Mouse (Mus musculus): ENCODE measurements around the gene Ubr4. TPM values are rescaled to one million over a fixed set of nuclear protein-coding genes. Genes with fewer than 3 reads are reported as not detected.
"Not testable (repeated sequence)": the region's sequence is repeated elsewhere in the genome, so short reads cannot be mapped to it uniquely, and the experiment has no call there.

Gene Ubr4
- total RNA-seq, 2 experiments from 2014 or later: 158 to 179 TPM

- ATAC-seq (replicated peaks; ENCODE audit: low FRiP score, poor library complexity, severe bottlenecking): 0 out of 2 replicates have a peak, but pooled peaks have one; percentile 52
Observed at GRCm38 (mm10) chr4:139345416-139346019, 6.9 kb upstream of the Ubr4 start.

GRCm38 (mm10) chr4:139352832-139353231 lies 423 bp downstream of the Ubr4 start:
- ATAC-seq (replicated peaks; ENCODE audit: low FRiP score, poor library complexity, severe bottlenecking): peak; percentile 50

- ATAC-seq (replicated peaks; ENCODE audit: low FRiP score, poor library complexity, severe bottlenecking): no peak
Observed at GRCm38 (mm10) chr4:139357211-139357610, 4.8 kb downstream of the Ubr4 start.

GRCm38 (mm10) chr4:139360761-139361548 lies 8.5 kb downstream of the Ubr4 start:
- peak; percentile 62 for ATAC-seq (replicated peaks; ENCODE audit: low FRiP score, poor library complexity, severe bottlenecking)

GRCm38 (mm10) chr4:139367336-139367735 lies 14.9 kb downstream of the Ubr4 start:
- ATAC-seq (replicated peaks; ENCODE audit: low FRiP score, poor library complexity, severe bottlenecking): no peak

GRCm38 (mm10) chr4:139368038-139368437 lies 15.6 kb downstream of the Ubr4 start:
- no peak for ATAC-seq (replicated peaks; ENCODE audit: low FRiP score, poor library complexity, severe bottlenecking)

GRCm38 (mm10) chr4:139373130-139373529 lies 20.7 kb downstream of the Ubr4 start:
- no peak for ATAC-seq (replicated peaks; ENCODE audit: low FRiP score, poor library complexity, severe bottlenecking)

GRCm38 (mm10) chr4:139373531-139373930 lies 21.1 kb downstream of the Ubr4 start:
- ATAC-seq (replicated peaks; ENCODE audit: low FRiP score, poor library complexity, severe bottlenecking): no peak

- no peak for ATAC-seq (replicated peaks; ENCODE audit: low FRiP score, poor library complexity, severe bottlenecking)
Observed at GRCm38 (mm10) chr4:139379719-139380118, 27.3 kb downstream of the Ubr4 start.

- ATAC-seq (replicated peaks; ENCODE audit: low FRiP score, poor library complexity, severe bottlenecking): peak; percentile 89
Observed at GRCm38 (mm10) chr4:139380207-139380748, 27.9 kb downstream of the Ubr4 start.

- ATAC-seq (replicated peaks; ENCODE audit: low FRiP score, poor library complexity, severe bottlenecking): peak; percentile 53
Observed at GRCm38 (mm10) chr4:139380775-139381451, 28.5 kb downstream of the Ubr4 start.

GRCm38 (mm10) chr4:139381452-139381845 lies 29.0 kb downstream of the Ubr4 start:
- ATAC-seq (replicated peaks; ENCODE audit: low FRiP score, poor library complexity, severe bottlenecking): no peak

- ATAC-seq (replicated peaks; ENCODE audit: low FRiP score, poor library complexity, severe bottlenecking): peak; percentile 43
Observed at GRCm38 (mm10) chr4:139382231-139382630, 29.8 kb downstream of the Ubr4 start.

GRCm38 (mm10) chr4:139385841-139386240 lies 33.4 kb downstream of the Ubr4 start:
- ATAC-seq (replicated peaks; ENCODE audit: low FRiP score, poor library complexity, severe bottlenecking): not testable (repeated sequence)

GRCm38 (mm10) chr4:139386869-139387319 lies 34.5 kb downstream of the Ubr4 start:
- ATAC-seq (replicated peaks; ENCODE audit: low FRiP score, poor library complexity, severe bottlenecking): no peak

GRCm38 (mm10) chr4:139389557-139389956 lies 37.1 kb downstream of the Ubr4 start:
- no peak for ATAC-seq (replicated peaks; ENCODE audit: low FRiP score, poor library complexity, severe bottlenecking)

- ATAC-seq (replicated peaks; ENCODE audit: low FRiP score, poor library complexity, severe bottlenecking): no peak
Observed at GRCm38 (mm10) chr4:139395431-139395830, 43.0 kb downstream of the Ubr4 start.

GRCm38 (mm10) chr4:139400487-139400886 lies 48.1 kb downstream of the Ubr4 start:
- ATAC-seq (replicated peaks; ENCODE audit: low FRiP score, poor library complexity, severe bottlenecking): no peak

- ATAC-seq (replicated peaks; ENCODE audit: low FRiP score, poor library complexity, severe bottlenecking): no peak
Observed at GRCm38 (mm10) chr4:139403214-139403613, 50.8 kb downstream of the Ubr4 start.

GRCm38 (mm10) chr4:139411351-139411750 lies 58.9 kb downstream of the Ubr4 start:
- no peak for ATAC-seq (replicated peaks; ENCODE audit: low FRiP score, poor library complexity, severe bottlenecking)
